22 mouse cellular contexts compared by ENCODE assay signal in the genomic region with DNA sequence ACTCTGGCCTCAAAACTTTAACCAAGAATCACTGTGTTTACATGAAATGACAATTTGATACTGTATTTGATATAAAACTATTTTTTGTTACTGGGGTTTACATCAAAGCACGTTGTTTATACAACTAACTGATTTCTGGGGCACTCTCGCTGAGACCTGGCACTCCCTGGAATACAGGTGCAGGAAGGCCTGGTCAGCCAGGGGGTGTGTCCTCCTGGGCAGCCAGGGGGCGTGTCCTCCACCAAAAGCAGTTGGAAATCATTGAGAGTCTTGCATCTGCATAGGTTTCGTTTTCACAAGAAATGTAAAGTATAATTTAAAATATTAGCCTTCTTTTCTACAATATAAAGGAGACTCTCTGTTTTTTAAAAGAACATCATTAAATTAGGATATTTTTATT. TPM values are rescaled to one million over a fixed set of nuclear protein-coding genes. Genes with fewer than 3 reads are reported as not detected.
A peak's percentile ranks its signal among the peaks of the same experiment; 100 is the strongest.
DNase-seq lines count a peak whose midpoint lies in the region; ATAC-seq and TF ChIP-seq lines count a peak whose summit lies in the region.
"Had no signal": no experiment of that assay in that cellular context is flagged by ENCODE, and none has a peak within 500 bp of the region (broad histone marks: within the 10 kb centered on the region; RNA-seq: fewer than 3 reads in every experiment).

No protein-coding gene starts in this region.

- no peaks in the 10 kb centered on the region for H3K9me3 ChIP-seq in liver, embryonic 14.5 days (ENCODE audit: control insufficient read depth, low read length)
- no peaks in the 10 kb centered on the region for H3K9me3 ChIP-seq in liver, postnatal 0 days (ENCODE audit: low read length)
- no peaks in the 10 kb centered on the region for H3K9me3 ChIP-seq in stomach, postnatal 0 days (ENCODE audit: control insufficient read depth, low read length)
- no peaks in the 10 kb centered on the region for H3K9me3 ChIP-seq in forebrain, embryonic 11.5 days (ENCODE audit: control insufficient read depth, low read length)
- H3K9me3 ChIP-seq: embryonic facial prominence, embryonic 12.5 days; forebrain, embryonic 12.5 days; heart, embryonic 15.5 days had no signal

- no peak for TF ChIP-seq EP300 in liver, embryonic 14.5 days (IDR thresholded peaks at IDR 0.05; ENCODE audit: low read depth)
- no peak for TF ChIP-seq EP300 in liver, postnatal 0 days (IDR thresholded peaks at IDR 0.05; ENCODE audit: low read depth)
- no peak for TF ChIP-seq EP300 in stomach, postnatal 0 days (optimal IDR thresholded peaks at IDR 0.05)

- no peak overlapping the region for H3K9ac ChIP-seq in liver, embryonic 14.5 days (replicated peaks)
- H3K9ac ChIP-seq in liver, postnatal 0 days (replicated peaks): no peak overlapping the region
- H3K9ac ChIP-seq in stomach, postnatal 0 days (ENCODE audit: low read length): no peak overlapping the region
- no peak overlapping the region for H3K9ac ChIP-seq in forebrain, embryonic 11.5 days (ENCODE audit: low read length)
- H3K9ac ChIP-seq: embryonic facial prominence, embryonic 12.5 days; forebrain, embryonic 12.5 days; heart, embryonic 15.5 days had no signal

- no peaks in the 10 kb centered on the region for H3K36me3 ChIP-seq in liver, embryonic 14.5 days (replicated peaks; ENCODE audit: control insufficient read depth, insufficient read depth, low read depth)
- no peaks in the 10 kb centered on the region for H3K36me3 ChIP-seq in liver, postnatal 0 days (replicated peaks; ENCODE audit: insufficient read depth, low read length)
- no peaks in the 10 kb centered on the region for H3K36me3 ChIP-seq in stomach, postnatal 0 days (ENCODE audit: control insufficient read depth, insufficient read depth, low read length)
- peaks cover 4% of the 10 kb centered on the region; the same call in 1 of the 2 replicates for H3K36me3 ChIP-seq in forebrain, embryonic 11.5 days (ENCODE audit: control insufficient read depth, insufficient read depth, low read length)
- H3K36me3 ChIP-seq: heart, embryonic 15.5 days had no signal

- 35% methylated on average over 4 of the region's 4 CpGs for WGBS in liver, embryonic 14.5 days (ENCODE audit: insufficient replicate concordance)
- 52% methylated on average over 4 of the region's 4 CpGs for WGBS in liver, postnatal 0 days (ENCODE audit: insufficient replicate concordance)
- WGBS in stomach, postnatal 0 days: 42% methylated on average over 4 of the region's 4 CpGs
- 63% methylated on average over 4 of the region's 4 CpGs for WGBS in forebrain, embryonic 11.5 days

- DNase-seq in kidney, adult 9 months: peak; percentile 12
- no peak for DNase-seq in kidney, adult 18-20 months
- no peak for DNase-seq in liver, embryonic 14.5 days (ENCODE audit: low read depth in 3 of 3, low spot score in 3 of 3)
- DNase-seq in liver, postnatal 0 days: no peak
- peak; percentile 21 for DNase-seq in lung, postnatal 14 days
- DNase-seq in stomach, postnatal 0 days (ENCODE audit: low spot score): peak; percentile 71
- DNase-seq in forebrain, embryonic 11.5 days (ENCODE audit: low spot score): no peak
- DNase-seq: adrenal gland, postnatal 14 days; cerebellum, adult 11-12 months; cerebellum, adult 9-10 months; cerebellum, postnatal 25 days; gastrocnemius, postnatal 14 days; heart, adult 2 months; heart, postnatal 14 days had no signal

- no peak overlapping the region for H3K4me2 ChIP-seq in liver, embryonic 14.5 days (ENCODE audit: low read depth)
- no peak overlapping the region for H3K4me2 ChIP-seq in liver, postnatal 0 days (ENCODE audit: low read depth, low read length)
- H3K4me2 ChIP-seq in stomach, postnatal 0 days (replicated peaks; ENCODE audit: low read depth): no peak overlapping the region
- no peak overlapping the region for H3K4me2 ChIP-seq in forebrain, embryonic 11.5 days (ENCODE audit: low read depth, low read length, severe bottlenecking)
- H3K4me2 ChIP-seq: embryonic facial prominence, embryonic 12.5 days; forebrain, embryonic 12.5 days; heart, embryonic 11.5 days; heart, embryonic 15.5 days had no signal

- ATAC-seq in liver, embryonic 14.5 days (ENCODE audit: insufficient read depth): no peak
- no peak for ATAC-seq in liver, postnatal 0 days
- ATAC-seq in stomach, postnatal 0 days (ENCODE audit: low FRiP score, low TSS enrichment): no peak
- ATAC-seq in forebrain, embryonic 11.5 days (replicated peaks; ENCODE audit: low FRiP score): no peak
- ATAC-seq: activated CD4-positive, CD25-positive, alpha-beta regulatory T cell, adult 4 months; forebrain, embryonic 16.5 days; Patski had no signal

- H3K4me3 ChIP-seq in liver, embryonic 14.5 days (ENCODE audit: insufficient read depth in 1 of 2, low read depth in 2 of 2, low read length in 2 of 2): no peak overlapping the region
- H3K4me3 ChIP-seq in liver, postnatal 0 days (ENCODE audit: low read depth, low read length): no peak overlapping the region
- no peak overlapping the region for H3K4me3 ChIP-seq in stomach, postnatal 0 days (ENCODE audit: low read depth, low read length)
- no peak overlapping the region for H3K4me3 ChIP-seq in forebrain, embryonic 11.5 days (ENCODE audit: low read depth, low read length)
- H3K4me3 ChIP-seq: embryonic facial prominence, embryonic 12.5 days; forebrain, embryonic 12.5 days; heart, adult 2 months; heart, embryonic 15.5 days had no signal

- H3K4me1 ChIP-seq in liver, embryonic 14.5 days (replicated peaks; ENCODE audit: control insufficient read depth in 2 of 2, insufficient read depth in 2 of 2, low read length in 1 of 2): no peaks in the 10 kb centered on the region
- no peaks in the 10 kb centered on the region for H3K4me1 ChIP-seq in liver, postnatal 0 days (ENCODE audit: insufficient read depth)
- no peaks in the 10 kb centered on the region for H3K4me1 ChIP-seq in stomach, postnatal 0 days (replicated peaks; ENCODE audit: control insufficient read depth, insufficient read depth)
- H3K4me1 ChIP-seq in forebrain, embryonic 11.5 days (replicated peaks; ENCODE audit: control insufficient read depth, insufficient read depth, low read length): no peaks in the 10 kb centered on the region
- H3K4me1 ChIP-seq: embryonic facial prominence, embryonic 12.5 days; forebrain, embryonic 12.5 days; heart, embryonic 15.5 days had no signal

- H3K27me3 ChIP-seq in liver, embryonic 14.5 days (ENCODE audit: control insufficient read depth, insufficient read depth, low read length): no peaks in the 10 kb centered on the region
- no peaks in the 10 kb centered on the region for H3K27me3 ChIP-seq in liver, postnatal 0 days (ENCODE audit: insufficient read depth, low read length)
- H3K27me3 ChIP-seq in stomach, postnatal 0 days (ENCODE audit: control insufficient read depth, insufficient read depth, low read length): no peaks in the 10 kb centered on the region
- H3K27me3 ChIP-seq in forebrain, embryonic 11.5 days (ENCODE audit: control insufficient read depth, insufficient read depth, low read length): no peaks in the 10 kb centered on the region
- H3K27me3 ChIP-seq: embryonic facial prominence, embryonic 12.5 days; forebrain, embryonic 12.5 days; heart, embryonic 15.5 days had no signal

- 0 out of 2 replicates have a peak, but pooled peaks have one; percentile 6 for TF ChIP-seq CTCF in liver, embryonic 14.5 days (IDR thresholded peaks at IDR 0.05; ENCODE audit: low read depth)
- TF ChIP-seq CTCF in liver, postnatal 0 days (IDR thresholded peaks at IDR 0.05; ENCODE audit: low read depth): no peak
- TF ChIP-seq CTCF in stomach, postnatal 0 days (IDR thresholded peaks at IDR 0.05; ENCODE audit: low read depth): 0 out of 2 replicates have a peak, but pooled peaks have one; percentile 13

- H3K27ac ChIP-seq in liver, embryonic 14.5 days: no peak overlapping the region
- H3K27ac ChIP-seq in liver, postnatal 0 days (ENCODE audit: low read depth): no peak overlapping the region
- H3K27ac ChIP-seq in stomach, postnatal 0 days (replicated peaks): no peak overlapping the region
- H3K27ac ChIP-seq in forebrain, embryonic 11.5 days (ENCODE audit: low read depth, low read length): no peak overlapping the region
- H3K27ac ChIP-seq: embryonic facial prominence, embryonic 12.5 days; forebrain, embryonic 12.5 days; heart, adult 2 months; heart, embryonic 15.5 days had no signal

RNA-seq across cellular contexts. Expression of a gene that starts 6.3 kb away (rescaled TPM):
- 4.4 and 5.8 TPM in 2 replicates for polyA plus RNA-seq in liver, embryonic 14.5 days (2012; rRNA removed)
- polyA plus RNA-seq in liver, embryonic 14.5 days (2014; fragmentation: Nextera tagmentation; extraction: Ambion mirVana): 3.9 and 4.1 TPM in 2 replicates
- 35.1 and 36.0 TPM in 2 replicates for polyA plus RNA-seq in liver, postnatal 0 days (2015; fragmentation: Nextera tagmentation; extraction: Ambion mirVana)
- polyA plus RNA-seq in stomach, postnatal 0 days (2015; fragmentation: Nextera tagmentation; extraction: Ambion mirVana): 0.12 TPM in 1 of 2 replicates, not detected in the other
- polyA plus RNA-seq in forebrain, embryonic 11.5 days (2014; fragmentation: Nextera tagmentation; extraction: Ambion mirVana): not detected in 2 replicates
- polyA plus RNA-seq: activated CD4-positive, CD25-positive, alpha-beta regulatory T cell, adult 4 months; embryonic facial prominence, embryonic 12.5 days; forebrain, embryonic 16.5 days; heart, embryonic 11.5 days; Patski had no signal

RNA-seq across cellular contexts. Expression of a gene that starts 17.5 kb away (rescaled TPM):
- polyA plus RNA-seq in liver, embryonic 14.5 days (2012; rRNA removed): 29.9 and 43.2 TPM in 2 replicates
- 70.8 and 81.6 TPM in 2 replicates for polyA plus RNA-seq in liver, embryonic 14.5 days (2014; fragmentation: Nextera tagmentation; extraction: Ambion mirVana)
- 531 and 542 TPM in 2 replicates for polyA plus RNA-seq in liver, postnatal 0 days (2015; fragmentation: Nextera tagmentation; extraction: Ambion mirVana)
- 1.1 and 1.9 TPM in 2 replicates for polyA plus RNA-seq in stomach, postnatal 0 days (2015; fragmentation: Nextera tagmentation; extraction: Ambion mirVana)
- 0.51 and 1.1 TPM in 2 replicates for polyA plus RNA-seq in forebrain, embryonic 11.5 days (2014; fragmentation: Nextera tagmentation; extraction: Ambion mirVana)
- polyA plus RNA-seq: activated CD4-positive, CD25-positive, alpha-beta regulatory T cell, adult 4 months; cortical plate, adult 2 months; Patski had no signal

RNA-seq across cellular contexts. Expression of a gene that starts 41.2 kb away (rescaled TPM):
- 22.6 and 24.6 TPM in 2 replicates for polyA plus RNA-seq in liver, embryonic 14.5 days (2012; rRNA removed)
- 30.2 and 31.1 TPM in 2 replicates for polyA plus RNA-seq in liver, embryonic 14.5 days (2014; fragmentation: Nextera tagmentation; extraction: Ambion mirVana)
- polyA plus RNA-seq in liver, postnatal 0 days (2015; fragmentation: Nextera tagmentation; extraction: Ambion mirVana): 93.8 and 97.1 TPM in 2 replicates
- polyA plus RNA-seq in stomach, postnatal 0 days (2015; fragmentation: Nextera tagmentation; extraction: Ambion mirVana): 6.7 and 7.4 TPM in 2 replicates
- polyA plus RNA-seq in forebrain, embryonic 11.5 days (2014; fragmentation: Nextera tagmentation; extraction: Ambion mirVana): 0.47 and 0.79 TPM in 2 replicates
- polyA plus RNA-seq: heart, adult 2 months had no signal

Comparison
In these comparisons a context has a peak if more than half of its experiments do, and no peak if none do; other contexts are left out.
1. DNase-seq: peak in kidney, adult 9 months (single experiment), lung, postnatal 14 days (single experiment) and stomach, postnatal 0 days (single experiment); none in kidney, adult 18-20 months (single experiment), liver, embryonic 14.5 days (0 of 3), liver, postnatal 0 days (single experiment) and forebrain, embryonic 11.5 days (single experiment).
2. RNA of a gene that starts 17.5 kb away (polyA plus RNA-seq): 531 to 542 TPM in liver, postnatal 0 days and 29.9 to 81.6 TPM in liver, embryonic 14.5 days; 1.1 to 1.9 TPM in stomach, postnatal 0 days and 0.51 to 1.1 TPM in forebrain, embryonic 11.5 days; every median in the first group is over 10 times any median in the second.